Mouse (Mus musculus) neural tube, embryonic 15.5 days (tissue): ENCODE results near the gene C1qtnf3. TPM values are rescaled to one million over a fixed set of nuclear protein-coding genes. Genes with fewer than 3 reads are reported as not detected.
A peak's percentile ranks its signal among the peaks of the same experiment; 100 is the strongest.

ENCODE experiments used
- ATAC-seq: fragments of 200-750 bp; cut with Nextera tagmentation; 2 replicates; pipeline ENCODE4 v1.8.0; 2017; ENCODE audit warnings: mild to moderate bottlenecking, moderate TSS enrichment, moderate library complexity; ENCODE audit not compliant: low FRiP score
- H3K27ac ChIP-seq: fragments of 300-500 bp; sonication (generic); replicated peaks from 2 replicates; pipeline ENCODE4 v1.5.1; 2015; ENCODE audit warnings: mild to moderate bottlenecking, inconsistent platforms
- H3K27me3 ChIP-seq: fragments of 300-500 bp; sonication (generic); replicated peaks from 2 replicates; pipeline ENCODE4 v1.6.1; 2015; ENCODE audit warnings: inconsistent platforms
- H3K36me3 ChIP-seq: fragments of 300-500 bp; sonication (generic); 2 replicates; pipeline ENCODE4 v1.6.1; 2015; ENCODE audit warnings: inconsistent platforms
- H3K4me1 ChIP-seq: fragments of 300-500 bp; sonication (generic); 2 replicates; pipeline ENCODE4 v1.6.1; 2015; ENCODE audit warnings: inconsistent platforms
- H3K4me2 ChIP-seq: fragments of 300-500 bp; sonication (generic); 2 replicates; pipeline ENCODE4 v1.6.1; 2015; ENCODE audit warnings: inconsistent platforms, mild to moderate bottlenecking, moderate library complexity
- H3K4me3 ChIP-seq: fragments of 300-500 bp; sonication (generic); replicated peaks from 2 replicates; pipeline ENCODE4 v1.5.1; 2015; ENCODE audit warnings: mild to moderate bottlenecking, inconsistent platforms
- H3K9ac ChIP-seq: fragments of 300-500 bp; sonication (generic); replicated peaks from 2 replicates; pipeline ENCODE4 v1.6.1; 2015; ENCODE audit warnings: mild to moderate bottlenecking, inconsistent platforms
- H3K9me3 ChIP-seq: fragments of 300-500 bp; sonication (generic); replicated peaks from 2 replicates; pipeline ENCODE4 v1.6.1; 2016; ENCODE audit warnings: inconsistent platforms
- WGBS: fragments of 180-500 bp; shearing (Covaris S2); methylation state at CpG from one replicate; pipeline ENCODE4 v1.1.7; 2015; ENCODE audit warnings: mixed read lengths; 5-methylcytosine and 5-hydroxymethylcytosine counted together
- polyA plus RNA-seq: library from polyadenylated mRNA; unstranded; fragments of >200 nt; fragmentation: Nextera tagmentation; extraction: Ambion mirVana; gene quantifications from 2 replicates; pipeline ENCODE4 v1.2.1, GENCODE M21; 2015

The C1qtnf3 gene
- polyA plus RNA-seq, 1 experiment from 2014 or later: 23.1 TPM

GRCm38 (mm10) chr15:11000421-11000820 is 48.3 kb downstream of the C1qtnf3 start, which contains the start of gene Slc45a2:
Slc45a2 (plus strand) TSS chr15:11000721.
- Histone ChIP-seq H3K4me2 (0 out of 2 replicates have a peak within 1 kb of the TSS, but pooled peaks have one; percentile 3), H3K9me3 (no peaks in the 10 kb centered on the region), H3K27ac (no peak within 1 kb of the TSS), H3K4me1 (no peaks in the 10 kb centered on the region), H3K9ac (no peak within 1 kb of the TSS), H3K36me3 (no peaks in the 10 kb centered on the region), H3K27me3 (no peaks in the 10 kb centered on the region), H3K4me3 (no peak within 1 kb of the TSS)
- no peak for ATAC-seq
- 76% methylated on average over 7 of the region's 7 CpGs for WGBS

- Histone ChIP-seq H3K4me3 (no peak overlapping the region), H3K9ac (no peak overlapping the region), H3K4me1 (no peaks in the 10 kb centered on the region), H3K4me2 (no peak overlapping the region), H3K27me3 (no peaks in the 10 kb centered on the region), H3K9me3 (no peaks in the 10 kb centered on the region), H3K36me3 (no peaks in the 10 kb centered on the region), H3K27ac (no peak overlapping the region)
- 85% methylated on average over 4 of the region's 4 CpGs for WGBS
- no peak for ATAC-seq
These were observed 51.7 kb downstream of the C1qtnf3 start for GRCm38 (mm10) chr15:11003791-11004190.

DNA sequence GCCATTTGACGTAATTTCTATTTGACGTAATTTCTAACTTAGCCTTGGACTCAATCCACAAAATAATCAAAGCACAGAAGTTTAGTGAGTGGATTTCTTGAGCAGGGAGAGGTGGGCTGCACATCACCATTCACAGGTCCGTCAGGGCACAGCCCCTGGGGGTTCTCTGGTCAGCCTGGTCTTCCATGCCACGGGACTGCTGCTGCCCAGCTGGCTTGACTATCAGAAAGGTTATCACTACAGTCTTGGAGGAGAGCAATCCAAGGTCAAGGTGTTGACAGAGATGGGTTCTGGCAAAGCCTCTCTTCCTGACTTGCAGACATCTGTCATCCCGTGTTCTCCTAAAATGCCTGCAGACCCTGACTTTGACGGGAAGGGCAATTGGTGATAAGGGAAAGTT is 52.5 kb downstream of the C1qtnf3 start:
- H3K4me1 ChIP-seq: no peaks in the 10 kb centered on the region
- H3K9me3 ChIP-seq: no peaks in the 10 kb centered on the region
- H3K27ac ChIP-seq: no peak overlapping the region
- no peak for ATAC-seq
- no peak overlapping the region for H3K4me3 ChIP-seq
- H3K4me2 ChIP-seq: no peak overlapping the region
- no peaks in the 10 kb centered on the region for H3K27me3 ChIP-seq
- WGBS: 87% methylated on average over 6 of the region's 6 CpGs
- H3K36me3 ChIP-seq: no peaks in the 10 kb centered on the region
- H3K9ac ChIP-seq: no peak overlapping the region

DNA sequence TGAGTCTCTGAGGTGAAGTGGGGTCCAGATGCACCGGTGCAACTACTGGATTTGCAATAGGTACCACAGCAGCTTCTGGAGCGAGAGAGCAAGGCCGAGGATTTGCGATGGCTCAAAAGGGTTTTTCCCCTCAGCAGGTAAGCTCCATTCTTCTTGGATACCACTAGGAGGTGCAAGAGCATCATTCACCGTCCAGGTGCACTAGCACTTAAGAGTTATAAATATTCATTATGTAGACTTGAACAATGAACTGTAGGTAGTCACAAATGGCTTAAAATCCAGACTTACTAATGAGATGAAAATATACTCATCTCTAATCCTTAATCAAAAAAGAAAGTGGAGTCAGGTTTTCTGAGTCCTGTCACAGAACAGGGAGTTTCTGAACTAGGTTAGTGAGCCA is 56.6 kb downstream of the C1qtnf3 start:
- H3K27ac ChIP-seq: no peak overlapping the region
- no peaks in the 10 kb centered on the region for H3K4me1 ChIP-seq
- no peaks in the 10 kb centered on the region for H3K9me3 ChIP-seq
- no peak for ATAC-seq
- H3K27me3 ChIP-seq: no peaks in the 10 kb centered on the region
- WGBS: 33% methylated on average over 5 of the region's 5 CpGs
- H3K4me3 ChIP-seq: no peak overlapping the region
- no peak overlapping the region for H3K9ac ChIP-seq
- no peak overlapping the region for H3K4me2 ChIP-seq
- H3K36me3 ChIP-seq: no peaks in the 10 kb centered on the region

DNA sequence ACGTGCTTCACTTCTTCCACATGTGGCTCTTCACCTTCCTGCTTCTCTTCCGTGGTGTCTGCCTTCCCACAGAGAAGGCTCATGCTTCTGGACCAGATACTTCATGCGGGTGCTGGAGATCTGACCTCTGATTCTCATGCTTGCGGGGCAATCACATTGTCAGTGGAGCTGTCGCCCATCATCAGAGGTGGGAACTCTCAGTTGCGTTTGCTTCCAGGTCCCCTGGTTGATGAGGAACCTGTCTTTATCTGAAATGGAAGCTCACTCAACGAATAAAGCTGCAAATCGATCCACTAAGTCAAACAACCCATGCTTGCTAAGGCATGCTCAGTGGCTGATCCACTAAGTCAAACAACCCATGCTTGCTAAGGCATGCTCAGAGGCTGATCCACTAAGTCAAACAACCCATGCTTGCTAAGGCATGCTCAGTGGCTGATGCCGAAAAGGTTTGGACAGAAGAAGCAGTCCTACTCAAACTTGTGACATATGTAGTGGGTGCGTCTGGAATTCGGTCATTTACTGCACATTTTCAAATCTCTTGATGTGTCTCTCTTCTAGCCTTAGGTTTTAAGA is 58.9 kb downstream of the C1qtnf3 start:
- Histone ChIP-seq H3K9me3 (no peaks in the 10 kb centered on the region), H3K4me3 (no peak overlapping the region), H3K36me3 (no peaks in the 10 kb centered on the region), H3K27ac (no peak overlapping the region), H3K4me2 (no peak overlapping the region), H3K4me1 (no peaks in the 10 kb centered on the region), H3K9ac (no peak overlapping the region), H3K27me3 (no peaks in the 10 kb centered on the region)
- no peak for ATAC-seq
- 92% methylated on average over 11 of the region's 11 CpGs for WGBS

DNA sequence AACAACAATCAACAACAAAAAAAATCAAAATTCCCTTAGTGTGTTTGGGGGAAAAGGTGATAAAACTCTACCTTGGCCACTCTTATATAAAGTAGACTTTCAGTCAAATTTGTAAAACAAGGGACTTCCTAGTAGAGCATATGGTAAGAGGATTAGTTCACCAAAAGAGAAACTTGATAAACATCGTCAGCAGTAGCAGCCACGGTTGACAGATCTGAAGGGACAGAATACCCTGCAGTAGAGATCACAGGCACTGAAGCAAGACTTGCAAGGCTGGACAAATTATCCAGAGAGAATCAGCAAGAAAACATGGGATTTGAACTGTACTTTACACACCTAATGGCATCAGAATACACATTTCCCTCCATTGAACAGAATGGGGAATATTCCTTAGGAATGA is 62.8 kb downstream of the C1qtnf3 start:
- 72% methylated on average over 2 of the region's 2 CpGs for WGBS
- Histone ChIP-seq H3K4me2 (no peak overlapping the region), H3K9ac (no peak overlapping the region), H3K27ac (no peak overlapping the region), H3K4me3 (no peak overlapping the region), H3K36me3 (no peaks in the 10 kb centered on the region), H3K4me1 (no peaks in the 10 kb centered on the region), H3K27me3 (no peaks in the 10 kb centered on the region), H3K9me3 (no peaks in the 10 kb centered on the region)
- no peak for ATAC-seq

GRCm38 (mm10) chr15:11026801-11027561 is 74.8 kb downstream of the C1qtnf3 start:
- no peaks in the 10 kb centered on the region for H3K36me3 ChIP-seq
- H3K4me2 ChIP-seq: no peak overlapping the region
- no peak overlapping the region for H3K9ac ChIP-seq
- WGBS: 76% methylated on average over 4 of the region's 4 CpGs
- H3K4me1 ChIP-seq: no peaks in the 10 kb centered on the region
- no peaks in the 10 kb centered on the region for H3K27me3 ChIP-seq
- H3K27ac ChIP-seq: no peak overlapping the region
- no peak for ATAC-seq
- H3K9me3 ChIP-seq: no peaks in the 10 kb centered on the region
- no peak overlapping the region for H3K4me3 ChIP-seq

Other genes with a start within 250 kb of the C1qtnf3 start
- 10.2 and 13.2 TPM in 2 replicates for gene Rai14, start 237.7 kb upstream of the C1qtnf3 start, polyA plus RNA-seq
- 12.4 and 13.9 TPM in 2 replicates for gene Amacr, start 29.4 kb downstream of the C1qtnf3 start, polyA plus RNA-seq
- gene Slc45a2, start 48.4 kb downstream of the C1qtnf3 start, polyA plus RNA-seq: not detected in 2 replicates
- gene Rxfp3, start 85.7 kb downstream of the C1qtnf3 start, polyA plus RNA-seq: 1.9 and 3.2 TPM in 2 replicates
- gene Adamts12, start 112.5 kb downstream of the C1qtnf3 start, polyA plus RNA-seq: 1.5 and 1.9 TPM in 2 replicates